Mouse (Mus musculus) embryonic facial prominence, embryonic 11.5 days (tissue): Measurements from ENCODE around the gene P4hb. TPM values are rescaled to one million over a fixed set of nuclear protein-coding genes. Genes with fewer than 3 reads are reported as not detected.

ENCODE experiments used
- ATAC-seq: fragments of 200-750 bp; cut with Nextera tagmentation; replicated peaks from 2 replicates; pipeline ENCODE4 v1.8.0; 2017; ENCODE audit warnings: low read depth; ENCODE audit not compliant: insufficient number of reproducible peaks, low FRiP score, low TSS enrichment
- DNase-seq: peaks from one replicate; pipeline ENCODE4 v3.0.0-alpha.2; 2015; ENCODE audit warnings: low spot score
- H3K27ac ChIP-seq: fragments of 300-500 bp; sonication (generic); replicated peaks from 2 replicates; pipeline ENCODE4 v1.5.1; 2014; ENCODE audit warnings: mild to moderate bottlenecking, low read depth, low read length, control low read depth
- H3K27me3 ChIP-seq: fragments of 300-500 bp; sonication (generic); 2 replicates; pipeline ENCODE4 v1.6.1; 2014; ENCODE audit warnings: mild to moderate bottlenecking, low read length, moderate library complexity, mixed read lengths; ENCODE audit not compliant: control insufficient read depth, insufficient read depth
- H3K36me3 ChIP-seq: fragments of 300-500 bp; sonication (generic); replicated peaks from 2 replicates; pipeline ENCODE4 v1.6.1; 2014; ENCODE audit warnings: low read depth, mild to moderate bottlenecking, low read length, moderate library complexity, mixed read lengths; ENCODE audit not compliant: control insufficient read depth, insufficient read depth
- H3K4me1 ChIP-seq: fragments of 300-500 bp; sonication (generic); 2 replicates; pipeline ENCODE4 v1.6.1; 2014; ENCODE audit warnings: low read length, mixed read lengths; ENCODE audit not compliant: control insufficient read depth, insufficient read depth
- H3K4me2 ChIP-seq: fragments of 300-500 bp; sonication (generic); 2 replicates; pipeline ENCODE4 v1.6.1; 2014; ENCODE audit warnings: low read depth, mild to moderate bottlenecking, control low read depth, low read length, moderate library complexity
- H3K4me3 ChIP-seq: fragments of 300-500 bp; sonication (generic); 2 replicates; pipeline ENCODE4 v1.5.1; 2014; ENCODE audit warnings: low read depth, low read length, control low read depth
- H3K9ac ChIP-seq: fragments of 300-500 bp; sonication (generic); replicated peaks from 2 replicates; pipeline ENCODE4 v1.6.1; 2014; ENCODE audit warnings: mild to moderate bottlenecking, control low read depth, low read length
- H3K9me3 ChIP-seq: fragments of 300-500 bp; sonication (generic); replicated peaks from 2 replicates; pipeline ENCODE4 v1.6.1; 2016; ENCODE audit warnings: mild to moderate bottlenecking, low read length, inconsistent platforms, mixed read lengths; ENCODE audit not compliant: control insufficient read depth
- WGBS: fragments of 180-500 bp; shearing (Covaris S2); extraction: QIAGEN DNeasy Blood & Tissue Kit; methylation state at CpG from one replicate; pipeline ENCODE4 v1.1.7; 2014; 5-methylcytosine and 5-hydroxymethylcytosine counted together
- polyA plus RNA-seq: library from polyadenylated mRNA; unstranded; fragments of >200 nt; fragmentation: Nextera tagmentation; extraction: Ambion mirVana; gene quantifications from 2 replicates; pipeline ENCODE4 v1.2.1, GENCODE M21; 2014

P4hb gene
- polyA plus RNA-seq, result 626 and 629 TPM in 2 replicates

DNA sequence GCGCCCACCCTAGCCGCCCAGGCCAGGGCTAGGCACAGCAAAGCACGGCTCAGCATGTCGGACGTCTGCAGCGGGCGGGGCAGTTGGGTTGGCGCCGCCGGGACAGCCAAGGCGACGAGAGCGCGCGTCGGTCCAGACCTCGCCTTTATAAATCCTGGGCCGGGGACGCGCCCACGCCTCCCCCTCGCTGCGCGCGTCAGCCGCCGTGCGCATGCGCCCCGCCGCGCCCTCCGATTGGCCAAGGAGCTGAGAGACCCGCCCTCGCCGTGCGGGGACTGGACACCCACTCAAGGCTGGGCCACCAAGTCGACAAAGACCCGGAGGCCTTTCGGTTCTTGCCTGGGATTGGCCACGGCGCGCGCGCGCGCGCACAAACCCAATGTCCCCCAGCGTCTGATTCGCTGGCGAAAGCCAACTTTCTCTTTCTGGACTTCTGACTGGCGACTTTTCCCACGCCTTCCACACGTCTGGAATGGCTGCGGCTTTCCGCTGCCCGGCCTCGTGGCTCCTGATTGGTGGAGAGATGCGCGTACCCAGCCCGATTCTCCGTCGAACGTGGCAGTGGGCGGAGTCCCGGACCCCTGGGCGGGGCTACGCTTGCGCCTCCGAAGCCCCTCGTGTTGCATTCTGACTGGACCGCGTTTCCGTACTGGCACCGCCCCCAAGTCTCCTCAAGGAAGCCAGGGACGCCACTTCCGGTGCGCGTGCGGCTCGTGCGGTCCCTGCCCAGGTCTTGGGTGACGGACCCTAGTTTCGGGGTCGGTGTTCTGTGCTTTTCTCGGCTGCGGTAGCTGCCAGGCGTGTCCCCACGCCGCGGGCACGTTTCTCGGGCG lies at the start of gene P4hb:
TSS of gene P4hb (minus strand) at position 502 of the 833 bp plus-strand sequence.
- DNase-seq (peak; percentile 100), ATAC-seq (peak; percentile 94)
- Histone ChIP-seq H3K27ac (peak within 1 kb of the TSS; percentile 88), H3K9me3 (no peaks in the 10 kb centered on the region), H3K4me1 (peaks cover 3% of the 10 kb centered on the region), H3K4me2 (peak within 1 kb of the TSS; percentile 88), H3K36me3 (peaks cover 18% of the 10 kb centered on the region), H3K27me3 (no peaks in the 10 kb centered on the region), H3K9ac (peak within 1 kb of the TSS; percentile 85), H3K4me3 (peak within 1 kb of the TSS; percentile 78)
- under 1% methylated on average over 93 of the region's 94 CpGs for WGBS

DNA sequence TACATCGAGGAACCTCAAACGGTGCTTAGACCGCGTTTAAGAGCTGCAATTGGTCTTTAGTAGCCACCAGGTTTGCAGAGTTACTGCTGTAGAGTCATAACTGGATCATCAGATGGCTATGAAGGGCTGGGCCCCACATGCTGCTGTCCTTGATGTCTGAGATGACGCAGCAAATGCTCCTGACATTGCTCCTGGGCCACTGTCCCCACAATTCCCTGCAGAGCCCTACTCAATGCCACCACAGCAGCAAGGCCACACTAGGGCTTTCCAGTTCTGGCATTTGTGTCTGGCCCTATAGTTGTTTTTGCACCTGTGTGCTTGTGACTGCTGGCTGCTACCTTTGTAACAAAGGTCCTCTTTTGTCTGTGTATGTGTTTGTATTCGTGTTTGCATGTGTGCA lies 49.8 kb upstream of the P4hb start:
- WGBS, result 94% methylated on average over 6 of the region's 6 CpGs
- Histone ChIP-seq H3K27ac (no peak overlapping the region), H3K4me3 (no peak overlapping the region), H3K9ac (no peak overlapping the region), H3K4me2 (no peak overlapping the region), H3K9me3 (no peaks in the 10 kb centered on the region), H3K27me3 (no peaks in the 10 kb centered on the region), H3K4me1 (peaks cover 2% of the 10 kb centered on the region; the same call in 1 of the 2 replicates), H3K36me3 (no peaks in the 10 kb centered on the region; the same call in none of the 2 replicates)
- no peak for ATAC-seq
- no peak for DNase-seq

- Histone ChIP-seq H3K9me3 (no peaks in the 10 kb centered on the region), H3K4me3 (no peak overlapping the region), H3K4me2 (no peak overlapping the region), H3K4me1 (peaks cover 2% of the 10 kb centered on the region; the same call in 1 of the 2 replicates), H3K9ac (no peak overlapping the region), H3K27ac (no peak overlapping the region), H3K36me3 (peaks cover under 1% of the 10 kb centered on the region), H3K27me3 (no peaks in the 10 kb centered on the region)
- no peak for ATAC-seq
- DNase-seq, result no peak
- WGBS, result 91% methylated on average over 14 of the region's 14 CpGs
Observed at GRCm38 (mm10) chr11:120620195-120620594, 47.1 kb upstream of the P4hb start.

- Histone ChIP-seq H3K4me2 (no peak overlapping the region), H3K9me3 (no peaks in the 10 kb centered on the region), H3K36me3 (peaks cover 4% of the 10 kb centered on the region), H3K4me3 (no peak overlapping the region), H3K27ac (no peak overlapping the region), H3K27me3 (no peaks in the 10 kb centered on the region), H3K4me1 (no peaks in the 10 kb centered on the region; the same call in 1 of the 2 replicates), H3K9ac (no peak overlapping the region)
- 91% methylated on average over 25 of the region's 25 CpGs for WGBS
- DNase-seq (no peak), ATAC-seq (no peak)
Observed at GRCm38 (mm10) chr11:120618619-120619535, 45.8 kb upstream of the P4hb start.

- Histone ChIP-seq H3K9me3 (no peaks in the 10 kb centered on the region), H3K4me2 (peak within 1 kb of the TSS; percentile 85), H3K27me3 (no peaks in the 10 kb centered on the region), H3K4me1 (no peaks in the 10 kb centered on the region), H3K9ac (peak within 1 kb of the TSS; percentile 74), H3K36me3 (peaks cover 6% of the 10 kb centered on the region), H3K27ac (peak within 1 kb of the TSS; percentile 20; the same call in 1 of the 2 replicates), H3K4me3 (peak within 1 kb of the TSS; percentile 75)
- ATAC-seq (peak; percentile 91), DNase-seq (peak; percentile 94)
- under 1% methylated on average over 56 of the region's 56 CpGs for WGBS
Observed at GRCm38 (mm10) chr11:120617519-120618112, 44.6 kb upstream of the P4hb start, which contains the start of gene Pcyt2. Pcyt2 (minus strand) TSS chr11:120617936.

GRCm38 (mm10) chr11:120616617-120617294 lies 43.7 kb upstream of the P4hb start:
- no peak for DNase-seq
- H3K4me1 ChIP-seq, result no peaks in the 10 kb centered on the region
- peak overlapping the region; percentile 74 for H3K9ac ChIP-seq
- no peaks in the 10 kb centered on the region for H3K27me3 ChIP-seq
- H3K4me2 ChIP-seq, result peak overlapping the region; percentile 85
- H3K36me3 ChIP-seq, result peaks cover 9% of the 10 kb centered on the region
- H3K4me3 ChIP-seq, result peak overlapping the region; percentile 75
- no peak overlapping the region for H3K27ac ChIP-seq
- no peak for ATAC-seq
- H3K9me3 ChIP-seq, result no peaks in the 10 kb centered on the region
- 55% methylated on average over 4 of the region's 4 CpGs for WGBS

DNA sequence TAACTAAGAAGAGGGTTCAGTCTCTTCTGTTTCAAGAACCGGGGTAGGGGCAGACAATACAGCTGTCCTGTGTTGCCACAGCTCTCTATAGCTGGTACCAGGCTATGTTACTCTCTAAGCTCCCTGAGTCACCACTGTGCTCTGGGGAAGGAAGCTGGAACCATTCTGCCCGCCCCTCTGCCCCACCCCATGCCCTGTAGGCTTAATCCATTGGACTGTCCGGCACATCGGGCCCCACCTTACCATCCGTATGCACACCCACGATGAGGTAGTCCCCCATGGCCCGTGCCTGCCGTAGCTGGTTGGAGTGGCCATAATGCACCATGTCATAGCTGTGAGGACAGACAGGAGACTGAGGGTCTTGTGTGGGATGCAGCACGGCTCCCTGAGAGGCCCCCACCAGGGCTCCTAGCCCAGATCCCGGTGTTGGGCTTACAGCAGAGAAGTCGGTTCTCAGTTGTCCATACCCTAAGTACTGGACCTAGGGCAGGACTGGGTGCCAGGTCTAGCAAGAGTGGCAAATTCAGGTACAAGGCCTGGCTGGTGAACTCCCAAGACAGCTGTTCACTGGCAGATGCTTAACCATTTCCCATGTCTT lies 42.7 kb upstream of the P4hb start:
- Histone ChIP-seq H3K4me2 (no peak overlapping the region), H3K9me3 (no peaks in the 10 kb centered on the region), H3K4me3 (no peak overlapping the region), H3K4me1 (no peaks in the 10 kb centered on the region), H3K27me3 (no peaks in the 10 kb centered on the region), H3K27ac (no peak overlapping the region), H3K9ac (no peak overlapping the region), H3K36me3 (peaks cover 9% of the 10 kb centered on the region)
- ATAC-seq, result no peak
- DNase-seq, result no peak
- WGBS, result 90% methylated on average over 11 of the region's 11 CpGs
